Mouse (Mus musculus) CD8-positive naive resting alpha-beta T cell, adult 2 months (primary cell): ENCODE data around the gene Ptprd.
"Not testable (repeated sequence)": the region's sequence is repeated elsewhere in the genome, so short reads cannot be mapped to it uniquely, and the experiment has no call there.

ENCODE experiments used
- DNase-seq, 2 experiments: peaks; one replicate each; pipeline ENCODE4 v3.0.0; 2022; ENCODE audit warnings: low read depth in 2 of 2, low spot score in 2 of 2

Gene Ptprd

DNA sequence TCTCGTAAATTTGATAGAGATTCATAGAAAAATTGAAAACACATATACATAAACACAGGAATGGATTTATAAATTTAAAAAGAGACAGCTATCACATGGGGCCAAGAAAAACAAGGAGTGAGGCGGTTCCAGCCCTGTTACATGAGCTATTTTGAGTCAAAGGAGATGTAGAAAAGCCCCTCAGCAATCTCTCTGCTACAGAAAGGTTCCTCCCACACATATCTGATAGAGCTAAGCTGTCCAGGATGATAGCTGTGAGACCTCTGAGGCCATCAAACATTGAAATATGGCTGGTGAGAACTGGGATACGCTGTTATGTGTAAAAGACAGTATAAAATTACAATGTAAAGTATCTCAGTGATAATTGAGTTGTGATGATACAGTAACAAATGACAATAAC lies 2138.5 kb downstream of the Ptprd start:
- DNase-seq = no peak

GRCm38 (mm10) chr4:76071720-76072119 lies 2140.0 kb downstream of the Ptprd start:
- DNase-seq = no peak

DNA sequence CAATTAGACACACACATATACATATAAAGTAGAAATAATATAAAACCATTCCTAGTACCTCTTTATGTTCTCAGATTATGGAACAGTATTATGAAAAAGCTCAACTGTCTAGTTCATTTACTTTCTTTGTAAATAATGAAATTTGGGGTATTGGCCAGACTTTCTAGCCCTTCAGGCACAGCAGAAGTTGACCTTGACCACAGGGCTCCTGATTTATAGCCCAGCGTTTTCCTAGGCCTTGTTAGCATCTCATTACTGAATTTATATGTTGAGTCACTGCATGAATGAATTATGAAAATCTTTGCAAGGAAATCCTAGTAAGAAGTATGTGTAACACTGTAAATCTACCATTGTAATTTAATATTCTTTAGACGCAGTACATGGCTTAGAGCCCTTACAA lies 2154.9 kb downstream of the Ptprd start:
- no peak for DNase-seq

DNA sequence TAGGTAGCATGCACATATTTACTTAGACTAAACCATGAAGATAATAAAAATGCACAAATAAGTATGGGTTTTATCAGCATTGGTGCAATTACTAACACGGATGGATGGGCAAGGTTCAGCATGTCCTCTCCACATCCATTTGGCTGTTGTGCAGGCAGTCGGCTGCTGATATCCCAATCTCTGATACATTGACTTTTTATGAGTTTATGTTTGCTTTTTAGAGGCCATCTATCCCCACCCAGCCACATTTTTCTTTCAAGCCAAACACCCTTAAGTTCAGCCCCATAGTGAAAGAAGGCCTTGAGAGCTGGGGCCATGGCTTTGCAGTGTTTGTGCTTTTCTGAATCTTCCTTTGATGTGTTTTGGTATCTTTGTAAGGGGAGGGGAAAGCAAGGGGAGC lies 2166.1 kb downstream of the Ptprd start:
- no peak for DNase-seq

- no peak for DNase-seq
Observed at GRCm38 (mm10) chr4:76044802-76045201, 2167.0 kb downstream of the Ptprd start.

- DNase-seq = not testable (repeated sequence)
Observed at GRCm38 (mm10) chr4:76037178-76037577, 2174.6 kb downstream of the Ptprd start.

GRCm38 (mm10) chr4:76025571-76026325 lies 2186.0 kb downstream of the Ptprd start:
- DNase-seq = no peak

DNA sequence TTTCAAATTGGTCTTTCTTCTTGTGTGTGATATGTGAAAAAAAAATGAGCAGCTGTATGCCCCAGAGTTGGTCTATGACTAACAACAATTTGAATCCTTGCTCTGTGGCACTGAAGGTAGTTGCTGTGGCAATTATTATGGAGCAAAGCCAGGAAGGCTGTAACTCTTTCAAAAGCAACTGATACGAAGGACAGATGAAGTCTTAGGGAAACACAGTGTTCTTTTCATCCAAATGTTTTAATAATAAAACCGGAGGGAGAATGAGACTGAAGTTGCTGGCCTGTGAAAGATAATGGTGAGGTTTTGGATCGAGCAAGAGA lies 2187.3 kb downstream of the Ptprd start:
- no peak for DNase-seq

DNA sequence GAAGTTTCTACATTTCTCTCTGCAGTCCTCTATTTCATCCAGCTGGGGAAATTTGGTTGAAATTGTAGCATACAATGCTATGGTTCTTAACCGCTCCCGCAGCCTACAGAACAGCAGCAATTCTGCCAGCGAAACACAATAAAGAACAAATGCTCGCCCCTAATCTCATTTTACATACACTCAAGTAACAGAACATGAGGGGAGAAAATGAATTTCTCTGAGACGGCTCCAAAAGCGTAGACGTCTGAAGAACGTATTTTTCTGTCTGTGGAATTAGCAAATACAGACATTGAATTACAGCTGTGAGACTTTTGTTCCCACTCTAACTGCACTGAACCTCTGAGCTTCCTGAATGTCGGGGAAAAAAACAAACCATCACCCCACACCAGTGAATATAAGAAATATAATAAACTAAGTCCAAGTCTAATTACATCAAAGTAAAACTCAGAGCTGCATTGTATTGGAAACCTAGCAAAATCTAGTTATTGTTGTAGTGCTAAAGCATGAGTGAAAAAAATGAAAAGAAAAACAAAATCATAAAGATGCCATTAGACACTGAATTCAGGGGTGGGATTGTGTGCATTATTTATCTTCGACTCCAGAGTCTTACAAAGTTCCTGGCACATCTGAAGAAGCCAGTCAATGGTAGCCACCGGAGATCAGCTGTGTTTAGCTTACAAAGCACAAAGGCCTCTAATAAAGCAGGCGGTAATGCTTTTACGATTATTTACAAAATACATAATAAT lies 2187.8 kb downstream of the Ptprd start:
- DNase-seq = no peak

DNA sequence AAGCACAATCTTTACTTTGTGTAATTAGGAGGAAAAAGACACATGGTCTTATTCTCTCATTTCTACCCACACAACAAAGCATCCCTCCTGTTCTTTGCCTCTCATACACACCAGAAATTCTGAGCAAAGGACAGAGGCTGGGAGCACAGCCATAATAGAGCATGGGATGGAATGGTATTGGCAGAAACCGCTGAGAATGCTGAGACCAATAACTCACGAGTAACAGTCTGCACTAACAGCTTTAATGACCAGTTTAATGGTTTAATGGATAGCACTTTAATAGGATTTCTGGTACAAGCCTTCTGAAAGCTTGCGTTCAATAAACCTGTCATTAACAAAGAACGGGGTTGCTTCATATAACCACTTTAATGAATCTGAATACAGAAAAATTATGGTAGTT lies 2190.1 kb downstream of the Ptprd start:
- DNase-seq = no peak

DNA sequence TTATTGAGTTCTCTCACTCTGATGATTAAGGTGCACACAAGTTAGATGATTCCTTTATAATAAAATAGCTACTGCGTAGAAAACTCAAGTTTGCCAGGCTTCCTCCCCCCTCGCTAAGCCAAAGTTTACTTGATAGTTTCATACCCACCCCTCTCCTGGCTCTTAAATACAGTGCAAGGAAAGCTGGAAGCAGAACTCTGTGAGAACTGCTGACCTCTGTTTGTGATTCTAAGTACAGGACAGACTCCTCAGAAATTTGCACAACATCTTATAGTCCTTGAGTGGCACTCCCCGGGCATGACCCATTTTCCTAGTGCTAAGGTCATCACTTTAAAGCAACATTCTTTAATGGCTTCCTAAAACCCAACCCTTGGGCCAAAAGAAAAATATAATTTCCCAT lies 2196.7 kb downstream of the Ptprd start:
- no peak for DNase-seq

DNA sequence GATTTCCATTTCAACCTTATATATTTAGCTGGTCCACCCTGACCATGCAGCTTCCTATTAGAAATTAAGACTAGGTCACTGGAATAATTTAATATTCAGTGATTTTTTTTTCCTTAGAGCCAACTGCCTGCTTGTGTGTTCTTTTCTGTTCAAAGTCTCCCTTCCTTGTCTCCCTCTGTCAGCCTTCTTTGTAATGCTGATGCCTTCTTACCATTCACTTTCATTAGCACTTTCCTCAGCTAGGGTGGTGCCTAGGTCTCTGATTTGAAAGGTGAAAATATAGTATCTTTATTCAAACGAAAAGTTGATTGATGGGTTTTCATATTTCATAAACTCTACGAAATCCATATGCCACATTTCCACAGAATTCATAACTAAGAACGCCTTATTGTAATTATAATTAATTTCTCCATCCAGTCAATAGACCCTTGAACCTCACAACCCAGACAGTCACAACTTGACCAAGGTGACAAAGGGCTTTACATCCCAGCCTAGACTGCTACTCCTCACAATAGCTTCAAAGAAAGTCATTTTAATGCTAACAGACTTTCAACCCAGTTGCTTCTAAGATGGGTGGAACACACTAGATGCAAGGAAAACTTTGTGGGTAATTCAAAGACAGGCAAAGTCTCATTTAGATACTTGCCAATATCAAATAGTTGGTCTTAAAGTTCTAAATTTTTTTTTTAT lies 2197.5 kb downstream of the Ptprd start:
- DNase-seq = no peak

- no peak for DNase-seq
Observed at GRCm38 (mm10) chr4:76008580-76008979, 2203.2 kb downstream of the Ptprd start.

DNA sequence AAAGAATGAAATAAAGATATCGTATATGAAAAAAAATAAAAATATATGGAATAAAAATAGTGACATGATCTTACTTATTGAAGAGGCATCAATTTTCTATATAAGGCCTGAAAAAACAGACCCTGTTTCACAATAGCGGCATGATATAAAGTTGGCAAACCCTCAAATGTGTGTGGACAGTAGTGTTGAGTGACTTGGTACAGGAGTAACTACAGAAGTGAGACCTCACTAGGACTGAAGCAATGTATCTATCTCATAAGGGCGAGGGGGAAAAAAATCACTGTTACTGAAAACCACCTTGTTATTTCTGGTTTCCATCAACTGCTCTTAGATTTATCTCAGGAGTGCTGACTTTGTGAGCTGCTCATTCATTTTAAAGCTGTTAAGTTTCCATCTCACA lies 2204.5 kb downstream of the Ptprd start:
- DNase-seq = no peak

GRCm38 (mm10) chr4:76006717-76007116 lies 2205.0 kb downstream of the Ptprd start:
- DNase-seq = no peak

GRCm38 (mm10) chr4:76004161-76004560 lies 2207.6 kb downstream of the Ptprd start:
- no peak for DNase-seq

DNA sequence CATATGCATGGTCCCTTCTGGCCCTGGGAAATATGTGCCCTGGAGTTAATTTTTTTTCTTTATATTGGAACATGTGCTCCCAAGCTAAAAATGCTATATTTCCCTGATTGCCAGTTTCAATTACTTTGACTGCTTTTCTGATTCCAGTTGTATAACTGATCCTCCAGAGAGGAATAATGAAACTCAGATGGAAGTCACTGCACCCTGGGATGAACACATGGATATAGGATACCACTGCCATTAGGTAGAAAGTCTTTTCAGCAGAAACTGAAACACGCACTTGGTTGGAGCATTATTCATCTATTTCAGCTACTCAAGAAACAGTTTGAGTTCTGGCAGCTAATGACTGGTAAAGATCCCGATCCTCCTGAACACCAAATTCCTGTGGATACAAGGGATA lies 2211.5 kb downstream of the Ptprd start:
- no peak for DNase-seq

DNA sequence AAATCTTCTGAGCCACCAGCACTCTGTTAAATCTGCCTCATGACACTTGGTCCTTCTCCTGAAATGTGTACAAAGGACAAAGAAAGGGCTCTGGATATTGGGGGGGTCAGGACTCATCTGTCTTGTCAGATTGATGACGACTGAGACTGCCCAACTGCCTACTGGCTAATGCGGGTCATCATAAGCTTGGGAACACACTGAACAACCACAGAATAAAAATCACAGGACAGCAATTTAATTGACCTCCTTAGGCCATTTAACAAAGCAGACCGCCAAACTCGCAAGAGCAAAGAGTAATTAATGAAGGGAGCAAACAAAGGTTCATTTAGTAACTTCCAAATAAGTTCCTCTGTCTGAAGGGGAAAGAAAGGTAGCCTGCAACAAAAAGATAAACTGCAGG lies 2215.9 kb downstream of the Ptprd start:
- no peak for DNase-seq

- no peak for DNase-seq
Observed at GRCm38 (mm10) chr4:75994576-75994975, 2217.2 kb downstream of the Ptprd start.

DNA sequence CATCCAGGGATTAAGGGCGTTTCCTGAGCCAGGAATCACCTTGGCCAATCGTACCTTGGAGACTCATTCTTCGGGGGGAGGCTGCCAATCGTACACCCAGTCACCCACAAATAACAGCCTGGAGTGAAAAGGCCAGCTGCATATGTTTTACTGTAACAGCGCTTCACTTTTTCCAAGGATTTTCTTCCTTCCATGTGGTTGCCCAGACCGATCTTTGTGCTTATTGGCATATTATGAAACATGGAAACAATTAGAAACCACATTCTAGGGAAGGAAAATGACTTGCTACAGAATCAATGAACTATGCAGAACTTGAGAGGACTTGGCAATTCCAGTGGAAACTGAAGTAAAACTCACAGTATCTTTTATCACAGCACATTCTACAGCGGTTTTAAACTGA lies 2218.7 kb downstream of the Ptprd start:
- no peak for DNase-seq

DNA sequence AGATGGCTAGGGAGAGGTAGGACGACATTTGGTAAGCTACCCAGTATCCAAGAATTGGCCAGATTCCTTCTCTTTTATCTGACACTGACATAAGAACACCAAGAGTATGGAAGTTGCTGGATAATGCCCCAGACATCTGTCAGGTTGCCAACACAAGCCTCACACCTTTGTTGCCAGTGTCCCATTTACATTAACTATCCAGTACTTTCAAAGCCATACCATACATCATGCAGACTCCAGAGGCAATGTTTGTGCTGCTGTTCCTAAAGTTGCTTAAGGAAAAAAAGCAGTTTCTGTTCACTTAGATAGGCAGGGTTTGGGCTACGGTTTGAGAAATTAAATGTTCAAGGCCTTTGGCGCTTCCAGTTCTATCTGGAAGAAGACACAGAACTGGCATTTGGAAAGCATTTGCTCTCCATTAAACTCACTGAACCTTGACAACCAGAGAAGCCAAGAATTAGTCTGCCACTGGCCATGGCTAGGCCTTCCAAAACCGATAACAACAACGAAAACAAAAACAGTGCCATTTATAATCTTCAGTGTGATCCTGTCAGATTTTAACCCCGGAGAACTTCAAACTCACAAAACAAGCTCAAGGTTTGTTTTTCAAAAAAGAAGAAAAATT lies 2220.0 kb downstream of the Ptprd start:
- DNase-seq = no peak

DNA sequence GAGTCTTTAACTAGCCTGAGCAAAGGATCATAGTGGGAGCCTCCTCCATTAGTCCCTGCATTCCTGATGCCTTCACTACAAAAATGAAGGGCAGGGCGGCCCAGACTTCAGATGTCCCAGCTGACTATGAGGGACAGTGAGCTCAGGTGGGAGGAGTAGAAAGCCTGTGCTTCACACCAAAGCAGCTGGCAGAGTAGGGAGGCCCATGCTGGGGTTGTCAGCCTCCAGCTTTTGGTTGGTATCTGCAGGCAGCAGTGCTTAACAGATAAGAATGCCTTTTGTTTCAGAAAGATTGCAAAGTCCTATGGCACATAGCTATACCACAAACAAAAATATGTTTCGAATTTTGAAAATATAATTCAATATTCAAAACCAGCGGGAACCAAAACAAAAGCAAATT lies 2237.0 kb downstream of the Ptprd start:
- no peak for DNase-seq
